Mouse (Mus musculus): ENCODE measurements around the gene Gpatch8.
A peak's percentile ranks its signal among the peaks of the same experiment; 100 is the strongest.

Gpatch8 gene

GRCm38 (mm10) chr11:102556031-102556715 is at the start of gene Gpatch8:
Gene Gpatch8, minus strand, starts transcription at chr11:102556392.
- peak; percentile 96 for DNase-seq (ENCODE audit: low spot score in 2 of 2)

- peak in 1 of 2 experiments; percentile 41 for DNase-seq (ENCODE audit: low spot score in 2 of 2)
Observed at GRCm38 (mm10) chr11:102604777-102605552, 48.8 kb upstream of the Gpatch8 start.

- DNase-seq (ENCODE audit: low spot score in 2 of 2), result peak; percentile 77
Observed at GRCm38 (mm10) chr11:102604010-102604584, 47.9 kb upstream of the Gpatch8 start, which contains the start of gene Fzd2. Gene Fzd2, plus strand, starts transcription at chr11:102604396.

GRCm38 (mm10) chr11:102603496-102603850 is 47.3 kb upstream of the Gpatch8 start:
- no peak for DNase-seq (ENCODE audit: low spot score in 2 of 2)

GRCm38 (mm10) chr11:102602816-102603495 is 46.8 kb upstream of the Gpatch8 start:
- DNase-seq (ENCODE audit: low spot score in 2 of 2), result no peak

GRCm38 (mm10) chr11:102599912-102600311 is 43.7 kb upstream of the Gpatch8 start:
- DNase-seq (ENCODE audit: low spot score in 2 of 2), result no peak

- DNase-seq (ENCODE audit: low spot score in 2 of 2), result no peak
Observed at GRCm38 (mm10) chr11:102595341-102595820, 39.2 kb upstream of the Gpatch8 start.

GRCm38 (mm10) chr11:102587554-102587953 is 31.4 kb upstream of the Gpatch8 start:
- DNase-seq (ENCODE audit: low spot score in 2 of 2), result no peak

- DNase-seq (ENCODE audit: low spot score in 2 of 2), result no peak
Observed at GRCm38 (mm10) chr11:102586445-102587130, 30.4 kb upstream of the Gpatch8 start.

GRCm38 (mm10) chr11:102582736-102583135 is 26.5 kb upstream of the Gpatch8 start:
- DNase-seq (ENCODE audit: low spot score in 2 of 2), result no peak

- no peak for DNase-seq (ENCODE audit: low spot score in 2 of 2)
Observed at GRCm38 (mm10) chr11:102582016-102582610, 25.9 kb upstream of the Gpatch8 start.

- DNase-seq (ENCODE audit: low spot score in 2 of 2), result no peak
Observed at GRCm38 (mm10) chr11:102581281-102582015, 25.3 kb upstream of the Gpatch8 start.

GRCm38 (mm10) chr11:102580034-102580330 is 23.8 kb upstream of the Gpatch8 start:
- DNase-seq (ENCODE audit: low spot score in 2 of 2), result no peak

GRCm38 (mm10) chr11:102579165-102580033 is 23.2 kb upstream of the Gpatch8 start, which contains the start of gene Gm11627:
Gene Gm11627, minus strand, starts transcription at chr11:102579461.
- peak; percentile 44 to 45 for DNase-seq (ENCODE audit: low spot score in 2 of 2)

GRCm38 (mm10) chr11:102578341-102579118 is 22.3 kb upstream of the Gpatch8 start:
- DNase-seq (ENCODE audit: low spot score in 2 of 2), result peak in 1 of 2 experiments; percentile 69

- DNase-seq (ENCODE audit: low spot score in 2 of 2), result no peak
Observed at GRCm38 (mm10) chr11:102576050-102576754, 20.0 kb upstream of the Gpatch8 start.

GRCm38 (mm10) chr11:102575034-102575433 is 18.8 kb upstream of the Gpatch8 start:
- DNase-seq (ENCODE audit: low spot score in 2 of 2), result no peak
